Mouse (Mus musculus): ENCODE data around the gene Olfr510.
"Not testable (repeated sequence)": the region's sequence is repeated elsewhere in the genome, so short reads cannot be mapped to it uniquely, and the experiment has no call there.

The Olfr510 gene

GRCm38 (mm10) chr7:108666118-108666517, at the start of gene Olfr510:
Gene Olfr510 (plus strand): TSS chr7:108666418.
- DNase-seq (ENCODE audit: low spot score), result no peak

GRCm38 (mm10) chr7:108616781-108617180, 49.4 kb upstream of the Olfr510 start:
- DNase-seq (ENCODE audit: low spot score), result not testable (repeated sequence)

- DNase-seq (ENCODE audit: low spot score), result no peak
Observed at GRCm38 (mm10) chr7:108621514-108621913, 44.7 kb upstream of the Olfr510 start, which contains the start of gene Olfr507. Gene Olfr507 (plus strand): TSS chr7:108621814.

- DNase-seq (ENCODE audit: low spot score), result no peak
Observed at GRCm38 (mm10) chr7:108629694-108630093, 36.5 kb upstream of the Olfr510 start, which contains the start of gene Olfr508. Gene Olfr508 (plus strand): TSS chr7:108629994.

GRCm38 (mm10) chr7:108651806-108652205, 14.4 kb upstream of the Olfr510 start, which contains the start of gene Olfr509:
Gene Olfr509 (minus strand): TSS chr7:108651906.
- no peak for DNase-seq (ENCODE audit: low spot score)

- DNase-seq (ENCODE audit: low spot score), result no peak
Observed at GRCm38 (mm10) chr7:108662419-108662818, 3.8 kb upstream of the Olfr510 start.

- DNase-seq (ENCODE audit: low spot score), result no peak
Observed at GRCm38 (mm10) chr7:108671058-108671457, 4.8 kb downstream of the Olfr510 start.

- DNase-seq (ENCODE audit: low spot score), result no peak
Observed at GRCm38 (mm10) chr7:108678886-108679285, 12.7 kb downstream of the Olfr510 start.

GRCm38 (mm10) chr7:108713020-108713419, 46.8 kb downstream of the Olfr510 start, which contains the start of gene Olfr512:
Gene Olfr512 (plus strand): TSS chr7:108713320.
- DNase-seq (ENCODE audit: low spot score), result no peak

All from ovary, postnatal 14 days (tissue).